Mouse (Mus musculus) lung, embryonic 15.5 days (tissue): ENCODE results near the gene Serpinb7. TPM values are rescaled to one million over a fixed set of nuclear protein-coding genes. Genes with fewer than 3 reads are reported as not detected.

Source experiments
- ATAC-seq: fragments of 200-750 bp; cut with Nextera tagmentation; 2 replicates; pipeline ENCODE4 v1.8.0; 2017; ENCODE audit warnings: moderate number of reproducible peaks, borderline replicate concordance; ENCODE audit not compliant: low FRiP score, low TSS enrichment; ENCODE audit errors: extremely low read depth
- H3K27ac ChIP-seq: fragments of 300-500 bp; sonication (generic); 2 replicates; pipeline ENCODE4 v1.5.1; 2015; ENCODE audit warnings: moderate library complexity, mild to moderate bottlenecking, inconsistent platforms
- H3K27me3 ChIP-seq: fragments of 300-500 bp; sonication (generic); 2 replicates; pipeline ENCODE4 v1.6.1; 2015; ENCODE audit warnings: inconsistent platforms
- H3K36me3 ChIP-seq: fragments of 300-500 bp; sonication (generic); 2 replicates; pipeline ENCODE4 v1.6.1; 2015; ENCODE audit warnings: inconsistent platforms
- H3K4me1 ChIP-seq: fragments of 300-500 bp; sonication (generic); 2 replicates; pipeline ENCODE4 v1.6.1; 2015; ENCODE audit warnings: inconsistent platforms
- H3K4me2 ChIP-seq: fragments of 300-500 bp; sonication (generic); 2 replicates; pipeline ENCODE4 v1.6.1; 2015; ENCODE audit warnings: inconsistent platforms, mild to moderate bottlenecking, moderate library complexity
- H3K4me3 ChIP-seq: fragments of 300-500 bp; sonication (generic); 2 replicates; pipeline ENCODE4 v1.5.1; 2015; ENCODE audit warnings: mild to moderate bottlenecking, inconsistent platforms
- H3K9ac ChIP-seq: fragments of 300-500 bp; sonication (generic); 2 replicates; pipeline ENCODE4 v1.6.1; 2015; ENCODE audit warnings: inconsistent platforms
- H3K9me3 ChIP-seq: fragments of 300-500 bp; sonication (generic); 2 replicates; pipeline ENCODE4 v1.6.1; 2016; ENCODE audit warnings: inconsistent platforms
- WGBS: fragments of 180-500 bp; shearing (Covaris S2); methylation state at CpG from one replicate; pipeline ENCODE4 v1.1.7; 2015; 5-methylcytosine and 5-hydroxymethylcytosine counted together
- polyA plus RNA-seq: library from polyadenylated mRNA; unstranded; fragments of >200 nt; fragmentation: Nextera tagmentation; extraction: Ambion mirVana; gene quantifications from 2 replicates; pipeline ENCODE4 v1.2.1, GENCODE M21; 2015

The Serpinb7 gene
- polyA plus RNA-seq, 1 experiment from 2014 or later, result 0.20 TPM

- H3K27me3 ChIP-seq, result no peaks in the 10 kb centered on the region
- no peak overlapping the region for H3K9ac ChIP-seq
- H3K9me3 ChIP-seq, result no peaks in the 10 kb centered on the region
- H3K27ac ChIP-seq, result no peak overlapping the region
- 57% methylated on average over 1 of the region's 1 CpGs for WGBS
- no peaks in the 10 kb centered on the region for H3K36me3 ChIP-seq
- ATAC-seq, result no peak
- H3K4me3 ChIP-seq, result no peak overlapping the region
- H3K4me1 ChIP-seq, result no peaks in the 10 kb centered on the region
- H3K4me2 ChIP-seq, result no peak overlapping the region
These were observed 2.0 kb upstream of the Serpinb7 start for GRCm38 (mm10) chr1:107397481-107397880.

- Histone ChIP-seq H3K36me3 (no peaks in the 10 kb centered on the region), H3K9me3 (no peaks in the 10 kb centered on the region), H3K4me1 (no peaks in the 10 kb centered on the region), H3K27ac (no peak overlapping the region), H3K4me3 (no peak overlapping the region), H3K9ac (no peak overlapping the region), H3K27me3 (no peaks in the 10 kb centered on the region), H3K4me2 (no peak overlapping the region)
- ATAC-seq, result no peak
- 80% methylated on average over 4 of the region's 4 CpGs for WGBS
These were observed 2.6 kb downstream of the Serpinb7 start for GRCm38 (mm10) chr1:107402082-107402481.

- no peak for ATAC-seq
- Histone ChIP-seq H3K27me3 (no peaks in the 10 kb centered on the region), H3K36me3 (no peaks in the 10 kb centered on the region), H3K4me3 (no peak overlapping the region), H3K4me1 (no peaks in the 10 kb centered on the region), H3K4me2 (no peak overlapping the region), H3K9ac (no peak overlapping the region), H3K27ac (no peak overlapping the region), H3K9me3 (no peaks in the 10 kb centered on the region)
- 0% methylated on average over 1 of the region's 1 CpGs for WGBS
These were observed 15.2 kb downstream of the Serpinb7 start for GRCm38 (mm10) chr1:107414650-107415049.

- Histone ChIP-seq H3K4me3 (no peak overlapping the region), H3K9me3 (no peaks in the 10 kb centered on the region), H3K4me1 (no peaks in the 10 kb centered on the region), H3K4me2 (no peak overlapping the region), H3K36me3 (no peaks in the 10 kb centered on the region), H3K27ac (no peak overlapping the region), H3K27me3 (no peaks in the 10 kb centered on the region), H3K9ac (no peak overlapping the region)
- ATAC-seq, result no peak
- 71% methylated on average over 4 of the region's 4 CpGs for WGBS
These were observed 23.0 kb downstream of the Serpinb7 start for GRCm38 (mm10) chr1:107422487-107422886.

- H3K9ac ChIP-seq, result no peak overlapping the region
- no peaks in the 10 kb centered on the region for H3K4me1 ChIP-seq
- H3K27ac ChIP-seq, result no peak overlapping the region
- ATAC-seq, result no peak
- no peak overlapping the region for H3K4me3 ChIP-seq
- H3K36me3 ChIP-seq, result no peaks in the 10 kb centered on the region
- H3K27me3 ChIP-seq, result no peaks in the 10 kb centered on the region
- H3K9me3 ChIP-seq, result no peaks in the 10 kb centered on the region
- H3K4me2 ChIP-seq, result no peak overlapping the region
These were observed 31.8 kb downstream of the Serpinb7 start for GRCm38 (mm10) chr1:107431253-107431652.

- no peak overlapping the region for H3K9ac ChIP-seq
- WGBS, result 77% methylated on average over 2 of the region's 2 CpGs
These were observed 36.1 kb downstream of the Serpinb7 start for GRCm38 (mm10) chr1:107435528-107435927.

GRCm38 (mm10) chr1:107439462-107439861 lies 40.0 kb downstream of the Serpinb7 start:
- no peaks in the 10 kb centered on the region for H3K27me3 ChIP-seq
- H3K27ac ChIP-seq, result no peak overlapping the region
- H3K36me3 ChIP-seq, result no peaks in the 10 kb centered on the region
- H3K4me1 ChIP-seq, result no peaks in the 10 kb centered on the region
- no peaks in the 10 kb centered on the region for H3K9me3 ChIP-seq
- H3K4me2 ChIP-seq, result no peak overlapping the region
- no peak overlapping the region for H3K9ac ChIP-seq
- H3K4me3 ChIP-seq, result no peak overlapping the region
- no peak for ATAC-seq
- WGBS, result 71% methylated on average over 3 of the region's 3 CpGs

More at GRCm38 (mm10) chr1:107435528-107435927, 36.1 kb downstream of the Serpinb7 start:
- no peak for ATAC-seq
- Histone ChIP-seq H3K27ac (no peak overlapping the region), H3K4me1 (no peaks in the 10 kb centered on the region), H3K27me3 (no peaks in the 10 kb centered on the region), H3K4me2 (no peak overlapping the region), H3K4me3 (no peak overlapping the region), H3K9me3 (no peaks in the 10 kb centered on the region), H3K36me3 (no peaks in the 10 kb centered on the region)

- Histone ChIP-seq H3K4me2 (no peak overlapping the region), H3K4me3 (no peak overlapping the region), H3K27me3 (no peaks in the 10 kb centered on the region), H3K27ac (no peak overlapping the region), H3K36me3 (no peaks in the 10 kb centered on the region), H3K9ac (no peak overlapping the region), H3K9me3 (no peaks in the 10 kb centered on the region), H3K4me1 (no peaks in the 10 kb centered on the region)
- WGBS, result 60% methylated on average over 5 of the region's 5 CpGs
- no peak for ATAC-seq
These were observed 45.9 kb downstream of the Serpinb7 start for GRCm38 (mm10) chr1:107445352-107445751.

GRCm38 (mm10) chr1:107447228-107447931 lies 47.9 kb downstream of the Serpinb7 start:
- Histone ChIP-seq H3K4me1 (no peaks in the 10 kb centered on the region), H3K4me3 (no peak overlapping the region), H3K4me2 (no peak overlapping the region), H3K27ac (no peak overlapping the region), H3K27me3 (no peaks in the 10 kb centered on the region), H3K36me3 (no peaks in the 10 kb centered on the region), H3K9ac (no peak overlapping the region), H3K9me3 (no peaks in the 10 kb centered on the region)
- 61% methylated on average over 3 of the region's 3 CpGs for WGBS
- ATAC-seq, result no peak

GRCm38 (mm10) chr1:107479909-107480308 lies 80.5 kb downstream of the Serpinb7 start:
- no peak for ATAC-seq
- Histone ChIP-seq H3K27ac (no peak overlapping the region), H3K4me3 (no peak overlapping the region), H3K9ac (no peak overlapping the region), H3K36me3 (no peaks in the 10 kb centered on the region), H3K9me3 (no peaks in the 10 kb centered on the region), H3K4me2 (no peak overlapping the region), H3K27me3 (no peaks in the 10 kb centered on the region), H3K4me1 (no peaks in the 10 kb centered on the region)

- H3K9ac ChIP-seq, result no peak overlapping the region
- peak; percentile 70; the same call in 1 of the 2 replicates for ATAC-seq
- no peaks in the 10 kb centered on the region for H3K4me1 ChIP-seq
- H3K27ac ChIP-seq, result no peak overlapping the region
- no peaks in the 10 kb centered on the region for H3K27me3 ChIP-seq
- no peaks in the 10 kb centered on the region for H3K9me3 ChIP-seq
- H3K36me3 ChIP-seq, result no peaks in the 10 kb centered on the region
- WGBS, result 13% methylated on average over 11 of the region's 11 CpGs
- peak overlapping the region; percentile 18; the same call in 1 of the 2 replicates for H3K4me2 ChIP-seq
- H3K4me3 ChIP-seq, result no peak overlapping the region
These were observed 82.0 kb downstream of the Serpinb7 start for GRCm38 (mm10) chr1:107481452-107481851.

- ATAC-seq, result no peak
- H3K27me3 ChIP-seq, result no peaks in the 10 kb centered on the region
- H3K36me3 ChIP-seq, result no peaks in the 10 kb centered on the region
- 60% methylated on average over 8 of the region's 8 CpGs for WGBS
- H3K4me2 ChIP-seq, result no peak overlapping the region
- no peak overlapping the region for H3K9ac ChIP-seq
- H3K4me3 ChIP-seq, result no peak overlapping the region
- no peak overlapping the region for H3K27ac ChIP-seq
- H3K9me3 ChIP-seq, result no peaks in the 10 kb centered on the region
- no peaks in the 10 kb centered on the region for H3K4me1 ChIP-seq
These were observed 90.1 kb downstream of the Serpinb7 start for GRCm38 (mm10) chr1:107489577-107489976.

- Histone ChIP-seq H3K9ac (no peak overlapping the region), H3K36me3 (no peaks in the 10 kb centered on the region), H3K4me2 (no peak overlapping the region), H3K27ac (no peak overlapping the region), H3K27me3 (no peaks in the 10 kb centered on the region), H3K4me3 (no peak overlapping the region), H3K4me1 (no peaks in the 10 kb centered on the region), H3K9me3 (no peaks in the 10 kb centered on the region)
- ATAC-seq, result no peak
- WGBS, result 47% methylated on average over 2 of the region's 2 CpGs
These were observed 97.3 kb downstream of the Serpinb7 start for GRCm38 (mm10) chr1:107496789-107497188.
